Mouse (Mus musculus) T-helper 2 cell (primary cell): ENCODE results near the gene Nfib.

ENCODE experiments used
- in situ Hi-C: fragments of 300-600 bp; cut with MboI, MseI; formaldehyde crosslinking; loops from one replicate; pipeline ENCODE4 v1.15.1; 2025; ENCODE audit warnings: high pct_unique_total_duplicates

Gene Nfib

DNA sequence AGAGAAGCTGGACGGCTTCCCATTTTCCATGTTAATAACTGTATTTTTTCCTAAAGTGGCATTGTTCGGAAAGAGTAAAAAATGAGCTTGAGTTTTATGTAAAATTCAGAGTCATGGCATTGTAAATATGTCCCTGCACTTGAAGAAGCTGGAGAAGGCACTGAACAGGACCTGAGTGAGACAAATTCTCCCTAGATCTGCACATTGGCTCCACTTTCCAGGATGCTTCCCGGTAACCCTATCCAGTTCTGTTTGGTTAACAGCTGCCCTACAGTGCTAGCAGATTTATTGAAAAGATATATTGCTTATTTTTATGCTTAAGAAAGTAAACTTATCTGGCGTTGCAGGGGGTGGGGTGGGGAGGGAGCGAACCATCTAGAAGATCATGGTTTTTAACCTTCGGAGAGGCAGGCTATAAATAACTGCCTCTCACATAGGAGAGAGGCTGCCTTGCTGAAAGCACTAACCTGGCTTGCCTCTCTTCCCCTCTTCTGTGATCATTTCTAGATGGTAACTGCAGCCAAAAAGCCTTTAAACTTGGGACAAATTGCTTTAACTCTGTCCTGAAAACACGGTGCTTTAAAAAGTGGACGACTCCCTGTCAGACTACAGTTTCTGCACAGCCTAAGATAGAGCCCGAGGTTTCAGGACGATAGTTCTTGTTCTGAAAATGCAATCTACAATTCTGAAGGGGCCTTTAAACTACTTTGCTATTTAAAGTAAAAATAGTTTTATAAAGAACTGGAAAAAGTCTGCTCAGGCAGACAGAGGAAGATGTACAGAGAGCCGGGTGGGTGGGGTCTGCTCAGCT, 394.4 kb downstream of the Nfib start:
- in situ Hi-C loops: no loop called here

DNA sequence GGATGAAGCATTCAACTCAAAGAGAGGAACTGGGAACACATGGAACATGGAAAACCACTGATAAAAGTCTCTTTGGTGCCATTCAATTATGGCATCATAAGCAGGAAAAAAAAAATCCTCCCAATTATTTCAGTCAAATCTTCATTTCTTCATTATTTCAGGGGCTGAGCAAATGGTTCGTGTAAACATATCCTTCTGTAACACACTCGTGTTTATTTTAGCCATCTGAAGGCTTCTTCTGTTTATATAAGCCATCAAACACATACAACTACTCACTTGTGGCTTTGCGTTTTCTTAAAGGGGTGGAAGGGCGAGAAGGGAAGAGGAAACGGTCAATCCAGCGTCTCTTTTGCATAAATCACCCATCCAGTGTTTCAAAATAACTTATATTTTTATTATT, 399.5 kb downstream of the Nfib start:
- in situ Hi-C loops: no loop called here

- in situ Hi-C loops: no loop called here
Measured at GRCm38 (mm10) chr4:82304148-82304871, 401.2 kb downstream of the Nfib start.

GRCm38 (mm10) chr4:82303362-82303900, 402.1 kb downstream of the Nfib start:
- in situ Hi-C loops: no loop called here

DNA sequence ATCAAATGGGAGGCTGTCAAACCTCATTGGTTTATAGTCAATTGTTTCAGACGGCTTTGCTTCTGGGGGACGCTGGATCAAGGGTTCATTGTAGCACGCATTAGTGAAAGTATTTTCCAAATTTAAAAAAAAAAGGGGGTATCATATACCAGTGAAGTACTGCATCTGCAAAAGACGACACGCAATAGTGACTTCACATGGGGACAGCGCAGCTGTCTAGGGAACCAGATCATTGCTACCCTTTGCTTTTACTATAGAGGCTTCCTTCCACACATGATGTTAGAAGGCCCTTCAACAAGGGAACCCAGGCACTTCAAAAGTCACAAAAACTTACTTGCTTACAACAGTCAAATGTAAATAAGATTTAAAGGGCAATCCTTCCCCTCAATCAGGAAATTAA, 402.6 kb downstream of the Nfib start:
- in situ Hi-C loops: no loop called here

DNA sequence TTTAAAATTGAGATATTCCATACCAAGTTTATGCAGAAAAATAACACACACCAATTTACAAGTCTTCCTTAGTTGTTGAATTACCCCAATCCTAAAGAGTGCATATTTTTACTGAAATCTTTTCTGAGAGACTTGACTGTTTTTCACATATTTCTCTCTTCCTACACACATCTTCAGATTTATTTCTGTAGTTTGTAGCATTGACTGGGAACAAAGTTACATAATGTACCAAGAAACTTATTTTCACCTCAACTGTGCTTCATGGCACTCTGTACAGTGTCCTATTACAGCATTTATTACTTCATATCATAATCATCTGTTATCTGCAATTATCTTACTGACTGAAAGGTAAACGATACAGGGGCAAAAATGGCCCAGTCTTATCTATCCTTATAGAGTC, 406.9 kb downstream of the Nfib start:
- in situ Hi-C loops: no loop called here

DNA sequence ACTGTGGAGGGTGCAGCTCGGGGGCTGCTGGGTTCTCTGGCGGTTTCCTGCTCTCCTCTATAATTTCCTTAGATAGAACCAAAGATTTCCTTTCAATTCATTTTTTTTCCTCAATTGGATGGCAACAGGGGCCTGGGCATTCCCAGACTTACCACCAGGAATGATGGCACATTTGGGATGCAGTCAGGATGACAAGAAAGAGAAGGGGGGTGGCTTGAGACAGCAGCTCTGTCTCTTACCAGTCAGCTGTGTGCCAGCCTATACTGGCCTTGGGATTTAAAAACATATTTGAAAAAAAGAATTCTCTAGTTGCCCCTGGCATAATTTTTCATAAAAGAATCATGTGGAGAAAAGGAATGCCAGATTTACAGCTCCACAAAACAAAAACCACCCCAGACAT, 408.0 kb downstream of the Nfib start:
- in situ Hi-C loops: no loop called here

DNA sequence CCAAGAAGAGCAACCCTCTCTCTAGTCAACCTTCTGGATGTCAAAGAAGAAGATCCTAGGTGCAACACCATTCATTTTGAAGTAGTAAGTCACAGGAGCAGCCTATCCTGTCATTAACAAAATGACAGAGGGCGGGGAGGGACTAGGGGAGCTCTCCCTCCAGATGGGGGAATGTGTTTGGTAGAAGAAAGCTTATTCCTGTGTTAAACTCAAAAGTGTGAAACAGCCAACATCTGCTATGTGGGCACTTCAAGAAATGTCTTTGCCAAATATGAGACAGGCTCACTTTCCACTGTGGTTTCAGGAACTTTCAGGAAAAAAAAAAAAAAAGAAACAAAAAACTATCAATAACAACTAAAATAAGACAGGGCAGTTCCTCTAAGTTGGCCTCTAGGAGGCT, 411.5 kb downstream of the Nfib start:
- in situ Hi-C loops: no loop called here

GRCm38 (mm10) chr4:82291174-82291847, 414.2 kb downstream of the Nfib start:
- in situ Hi-C loops: no loop called here

- in situ Hi-C loops: no loop called here
Measured at GRCm38 (mm10) chr4:82290623-82291022, 414.9 kb downstream of the Nfib start.

DNA sequence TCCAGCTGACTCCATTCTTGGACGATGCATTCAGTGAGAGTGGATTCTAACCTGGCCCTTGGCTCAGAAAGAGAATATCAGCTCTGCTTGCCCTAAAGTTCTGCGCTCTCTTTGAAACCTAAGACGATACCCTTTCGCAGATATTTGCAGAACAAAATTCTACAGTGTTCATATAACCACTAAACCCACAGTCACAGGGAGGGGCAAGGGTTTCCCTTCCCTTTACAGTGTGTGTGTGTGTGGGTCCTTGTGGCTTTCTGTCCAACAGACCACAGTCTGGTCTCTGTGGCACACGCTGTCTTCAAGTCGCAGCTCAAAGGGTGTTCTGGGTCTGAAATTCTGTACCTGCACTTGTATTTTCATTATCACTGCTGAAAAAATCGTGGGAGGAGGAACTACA, 416.0 kb downstream of the Nfib start:
- in situ Hi-C loops: no loop called here

- in situ Hi-C loops: no loop called here
Measured at GRCm38 (mm10) chr4:82288138-82288537, 417.4 kb downstream of the Nfib start.

DNA sequence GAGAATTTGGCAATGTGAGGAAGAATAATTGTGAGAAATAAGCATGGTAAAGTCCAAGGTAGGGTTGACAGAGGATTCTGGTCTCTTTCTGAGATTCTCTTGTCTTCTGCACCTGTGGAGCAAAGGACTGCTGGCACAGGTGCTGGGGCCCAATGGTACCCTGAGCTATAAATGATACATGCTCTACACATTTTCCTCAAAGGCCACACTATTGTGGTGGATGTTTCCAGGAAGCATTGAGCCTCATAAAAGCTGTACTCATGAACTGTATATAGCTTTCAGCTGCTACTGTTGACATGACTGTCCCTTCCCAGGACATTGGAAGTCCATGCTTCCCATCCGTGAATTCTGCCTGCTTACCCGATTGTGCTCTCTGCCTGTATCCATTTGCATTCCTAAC, 418.1 kb downstream of the Nfib start:
- in situ Hi-C loops: no loop called here

- in situ Hi-C loops: no loop called here
Measured at GRCm38 (mm10) chr4:82286931-82287330, 418.6 kb downstream of the Nfib start.

DNA sequence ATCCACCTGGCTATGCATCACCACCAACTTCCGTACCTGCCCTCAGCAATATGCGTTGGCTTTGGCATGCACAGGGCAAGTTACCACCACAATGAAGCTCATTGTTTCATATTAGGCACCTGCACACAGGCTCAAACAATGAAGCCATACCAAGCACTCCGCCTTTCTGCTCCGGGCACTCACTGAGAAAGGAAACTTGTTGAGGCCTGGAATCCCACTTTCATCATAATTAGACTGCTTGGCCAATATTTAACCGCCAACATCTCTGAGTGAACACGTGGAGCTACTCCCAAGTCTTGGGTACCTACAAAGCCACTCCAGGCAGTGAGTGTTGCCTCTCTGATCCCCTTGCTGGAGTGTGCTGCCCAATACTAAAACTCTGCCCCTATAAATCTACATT, 422.0 kb downstream of the Nfib start:
- in situ Hi-C loops: no loop called here

- in situ Hi-C loops: no loop called here
Measured at GRCm38 (mm10) chr4:82275996-82276395, 429.6 kb downstream of the Nfib start.

DNA sequence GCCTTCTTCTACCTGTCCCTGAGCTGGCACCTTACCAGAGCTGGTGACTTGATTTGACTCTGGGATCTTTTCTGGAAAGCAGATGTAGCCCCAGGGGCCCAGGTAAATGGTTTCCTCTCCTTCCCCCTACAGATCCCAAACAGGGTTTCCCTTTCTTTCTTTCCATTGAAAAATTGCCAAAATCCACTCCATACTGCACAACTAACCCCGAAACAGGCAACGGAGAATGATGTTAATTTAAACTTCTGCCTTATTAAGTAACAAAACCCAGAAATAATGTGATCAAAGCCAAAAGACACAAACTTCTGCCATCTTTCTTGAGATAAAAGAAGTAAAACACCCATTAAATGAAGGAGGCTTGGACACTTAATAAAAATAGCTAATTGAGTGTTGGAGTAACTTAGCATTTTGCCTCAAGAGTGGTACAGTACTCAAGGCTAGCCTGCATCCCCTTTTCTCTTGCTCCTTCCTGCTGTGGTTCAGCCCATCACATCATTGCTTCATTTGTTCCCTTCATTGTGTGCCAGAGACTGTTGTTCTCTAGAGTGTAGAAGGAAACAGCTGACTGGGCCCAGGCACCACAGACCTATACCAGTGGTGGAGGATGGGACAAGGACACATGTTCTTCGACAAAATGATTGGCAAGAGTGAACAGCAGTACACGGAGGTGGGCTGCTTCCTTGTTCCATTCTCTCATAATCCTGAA, 432.3 kb downstream of the Nfib start:
- in situ Hi-C loops: no loop called here

GRCm38 (mm10) chr4:82272099-82272498, 433.5 kb downstream of the Nfib start:
- in situ Hi-C loops: no loop called here

GRCm38 (mm10) chr4:82271547-82271946, 434.0 kb downstream of the Nfib start:
- in situ Hi-C loops: no loop called here

GRCm38 (mm10) chr4:82267832-82268778, 437.4 kb downstream of the Nfib start:
- in situ Hi-C loops: no loop called here
